Mouse (Mus musculus) intestine, postnatal 0 days (tissue): ENCODE measurements around the gene Rnf222. TPM values are rescaled to one million over a fixed set of nuclear protein-coding genes. Genes with fewer than 3 reads are reported as not detected.

Source experiments
- ATAC-seq: fragments of 200-750 bp; cut with Nextera tagmentation; 2 replicates; pipeline ENCODE4 v1.8.0; 2017; ENCODE audit warnings: mild to moderate bottlenecking, moderate TSS enrichment, moderate library complexity
- H3K27ac ChIP-seq: fragments of 300-500 bp; sonication (generic); 2 replicates; pipeline ENCODE4 v1.5.1; 2014; ENCODE audit warnings: mild to moderate bottlenecking, low read depth, low read length, moderate library complexity
- H3K27me3 ChIP-seq: fragments of 300-500 bp; sonication (generic); replicated peaks from 2 replicates; pipeline ENCODE4 v1.6.1; 2014; ENCODE audit warnings: low read length, mixed read lengths; ENCODE audit not compliant: control insufficient read depth, insufficient read depth
- H3K36me3 ChIP-seq: fragments of 300-500 bp; sonication (generic); 2 replicates; pipeline ENCODE4 v1.6.1; 2014; ENCODE audit warnings: mild to moderate bottlenecking, moderate library complexity; ENCODE audit not compliant: control insufficient read depth, insufficient read depth
- H3K4me1 ChIP-seq: fragments of 300-500 bp; sonication (generic); replicated peaks from 2 replicates; pipeline ENCODE4 v1.6.1; 2014; ENCODE audit warnings: antibody characterized with exemption, low read length, mixed read lengths; ENCODE audit not compliant: control insufficient read depth, insufficient read depth
- H3K4me2 ChIP-seq: fragments of 300-500 bp; sonication (generic); replicated peaks from 2 replicates; pipeline ENCODE4 v1.6.1; 2014; ENCODE audit warnings: low read depth, mild to moderate bottlenecking, moderate library complexity
- H3K4me3 ChIP-seq: fragments of 300-500 bp; sonication (generic); 2 replicates; pipeline ENCODE4 v1.5.1; 2014; ENCODE audit warnings: low read depth, low read length
- H3K9ac ChIP-seq: fragments of 300-500 bp; sonication (generic); 2 replicates; pipeline ENCODE4 v1.6.1; 2014; ENCODE audit warnings: mild to moderate bottlenecking, low read depth, low read length
- H3K9me3 ChIP-seq: fragments of 300-500 bp; sonication (generic); 2 replicates; pipeline ENCODE4 v1.6.1; 2016; ENCODE audit warnings: mixed run types; ENCODE audit not compliant: control insufficient read depth
- CTCF ChIP-seq: sonication (generic); IDR thresholded peaks from 2 replicates; pipeline ENCODE4 v1.5.1; 2016; ENCODE audit warnings: low read depth, mild to moderate bottlenecking, control low read depth, antibody characterized with exemption, moderate library complexity
- WGBS: fragments of 180-500 bp; shearing (Covaris S2); extraction: QIAGEN DNeasy Blood & Tissue Kit; methylation state at CpG from one replicate; pipeline ENCODE4 v1.1.7; 2014; 5-methylcytosine and 5-hydroxymethylcytosine counted together
- polyA plus RNA-seq: library from polyadenylated mRNA; unstranded; fragments of >200 nt; fragmentation: Nextera tagmentation; extraction: Ambion mirVana; gene quantifications from 2 replicates; pipeline ENCODE4 v1.2.1, GENCODE M21; 2015

Gene Rnf222
- polyA plus RNA-seq, 1 experiment from 2014 or later: 0.04 TPM

GRCm38 (mm10) chr11:68853611-68854401 is 34.5 kb upstream of the Rnf222 start:
- H3K4me3 ChIP-seq: peak overlapping the region; percentile 99
- WGBS: 23% methylated on average over 14 of the region's 14 CpGs

GRCm38 (mm10) chr11:68854621-68855020 is 33.7 kb upstream of the Rnf222 start:
- 53% methylated on average over 3 of the region's 3 CpGs for WGBS
- no peak overlapping the region for H3K4me2 ChIP-seq
- TF ChIP-seq CTCF: no peak

More at GRCm38 (mm10) chr11:68853611-68854401, 34.5 kb upstream of the Rnf222 start:
- Histone ChIP-seq H3K9me3 (no peaks in the 10 kb centered on the region), H3K4me2 (peak overlapping the region; percentile 77), H3K27me3 (no peaks in the 10 kb centered on the region), H3K36me3 (no peaks in the 10 kb centered on the region), H3K27ac (peak overlapping the region; percentile 100), H3K9ac (peak overlapping the region; percentile 99), H3K4me1 (0 out of 2 replicates have a peak, but pooled peaks cover 2% of the 10 kb centered on the region)
- peak; percentile 10; the same call in 1 of the 2 replicates for ATAC-seq
- peak; percentile 38 for TF ChIP-seq CTCF

GRCm38 (mm10) chr11:68857329-68857728 is 31.0 kb upstream of the Rnf222 start:
- no peaks in the 10 kb centered on the region for H3K27me3 ChIP-seq
- no peaks in the 10 kb centered on the region for H3K36me3 ChIP-seq
- WGBS: 77% methylated on average over 3 of the region's 3 CpGs
- no peak overlapping the region for H3K4me3 ChIP-seq
- H3K4me1 ChIP-seq: no peaks in the 10 kb centered on the region
- H3K9ac ChIP-seq: no peak overlapping the region
- no peaks in the 10 kb centered on the region for H3K9me3 ChIP-seq
- no peak overlapping the region for H3K27ac ChIP-seq
- no peak for ATAC-seq
- no peak for TF ChIP-seq CTCF
- no peak overlapping the region for H3K4me2 ChIP-seq

More at GRCm38 (mm10) chr11:68854621-68855020, 33.7 kb upstream of the Rnf222 start:
- no peak overlapping the region; the same call in 1 of the 2 replicates for H3K27ac ChIP-seq
- no peak overlapping the region for H3K4me3 ChIP-seq
- 0 out of 2 replicates have a peak, but pooled peaks cover 2% of the 10 kb centered on the region for H3K4me1 ChIP-seq
- H3K9me3 ChIP-seq: no peaks in the 10 kb centered on the region
- no peaks in the 10 kb centered on the region for H3K27me3 ChIP-seq
- ATAC-seq: no peak
- H3K36me3 ChIP-seq: no peaks in the 10 kb centered on the region
- H3K9ac ChIP-seq: no peak overlapping the region

GRCm38 (mm10) chr11:68859943-68860593 is 28.3 kb upstream of the Rnf222 start:
- no peaks in the 10 kb centered on the region for H3K9me3 ChIP-seq

GRCm38 (mm10) chr11:68862260-68862659 is 26.1 kb upstream of the Rnf222 start:
- no peak for TF ChIP-seq CTCF
- no peak overlapping the region for H3K27ac ChIP-seq
- H3K4me1 ChIP-seq: 0 out of 2 replicates have a peak, but pooled peaks cover 3% of the 10 kb centered on the region
- no peak overlapping the region for H3K9ac ChIP-seq
- H3K27me3 ChIP-seq: no peaks in the 10 kb centered on the region
- no peak for ATAC-seq
- WGBS: 67% methylated on average over 2 of the region's 2 CpGs
- H3K36me3 ChIP-seq: no peaks in the 10 kb centered on the region
- no peak overlapping the region for H3K4me3 ChIP-seq
- H3K9me3 ChIP-seq: no peaks in the 10 kb centered on the region
- no peak overlapping the region for H3K4me2 ChIP-seq

More at GRCm38 (mm10) chr11:68859943-68860593, 28.3 kb upstream of the Rnf222 start:
- Histone ChIP-seq H3K27ac (no peak overlapping the region), H3K27me3 (no peaks in the 10 kb centered on the region), H3K4me3 (no peak overlapping the region), H3K4me1 (0 out of 2 replicates have a peak, but pooled peaks cover 3% of the 10 kb centered on the region), H3K36me3 (no peaks in the 10 kb centered on the region), H3K9ac (no peak overlapping the region), H3K4me2 (no peak overlapping the region)
- ATAC-seq: no peak
- no peak for TF ChIP-seq CTCF
- WGBS: 70% methylated on average over 8 of the region's 8 CpGs

- no peak overlapping the region for H3K9ac ChIP-seq
- H3K9me3 ChIP-seq: no peaks in the 10 kb centered on the region
- TF ChIP-seq CTCF: no peak
- no peak overlapping the region for H3K4me3 ChIP-seq
- H3K27me3 ChIP-seq: no peaks in the 10 kb centered on the region
- 62% methylated on average over 4 of the region's 4 CpGs for WGBS
- H3K4me1 ChIP-seq: 0 out of 2 replicates have a peak, but pooled peaks cover 3% of the 10 kb centered on the region
- no peaks in the 10 kb centered on the region for H3K36me3 ChIP-seq
- no peak for ATAC-seq
- H3K4me2 ChIP-seq: no peak overlapping the region
- no peak overlapping the region for H3K27ac ChIP-seq
These were observed 24.7 kb upstream of the Rnf222 start for GRCm38 (mm10) chr11:68863631-68864091.
